Mouse (Mus musculus): ENCODE data around the gene Fibin. TPM values are rescaled to one million over a fixed set of nuclear protein-coding genes. Genes with fewer than 3 reads are reported as not detected.

Gene Fibin
- polyA plus RNA-seq, 1 experiment, result not detected

DNA sequence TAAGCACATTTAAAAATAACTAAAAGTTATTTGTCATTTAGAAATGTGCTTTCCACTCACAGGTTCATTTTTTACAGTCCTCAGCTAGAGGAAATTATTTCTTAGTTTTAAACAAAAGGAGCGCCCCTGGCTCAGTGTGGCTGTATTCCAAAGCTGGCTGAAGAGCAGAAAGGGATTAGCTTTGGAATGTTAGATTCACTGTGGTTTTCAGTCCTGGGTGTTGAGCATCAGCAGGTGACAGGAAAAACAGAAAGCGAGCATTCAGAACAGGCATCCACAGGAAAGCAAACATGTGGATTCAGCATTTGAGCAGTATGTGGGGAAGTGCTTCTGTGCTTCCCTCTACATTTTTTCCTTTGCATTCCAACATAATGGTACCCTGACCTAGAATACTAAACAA, 10.2 kb upstream of the Fibin start:
- Histone ChIP-seq H3K4me1 (ENCODE audit: control insufficient read depth, insufficient read depth, low read length) (no peaks in the 10 kb centered on the region), H3K27ac (ENCODE audit: control insufficient read depth, insufficient read depth, low read depth, low read length, poor library complexity) (no peak overlapping the region), H3K4me3 (replicated peaks; ENCODE audit: control insufficient read depth, low read depth, low read length) (no peak overlapping the region)
- 82% methylated on average over 2 of the region's 2 CpGs for WGBS
- TF ChIP-seq POLR2A (IDR thresholded peaks at IDR 0.05; ENCODE audit: borderline replicate concordance, control insufficient read depth, low read depth, low read length) (no peak), CTCF (IDR thresholded peaks at IDR 0.05; ENCODE audit: control insufficient read depth, insufficient read depth, low read length) (no peak)

- Histone ChIP-seq H3K4me1 (ENCODE audit: control insufficient read depth, insufficient read depth, low read length) (no peaks in the 10 kb centered on the region), H3K4me3 (replicated peaks; ENCODE audit: control insufficient read depth, low read depth, low read length) (no peak overlapping the region), H3K27ac (ENCODE audit: control insufficient read depth, insufficient read depth, low read depth, low read length, poor library complexity) (no peak overlapping the region)
- TF ChIP-seq CTCF (IDR thresholded peaks at IDR 0.05; ENCODE audit: control insufficient read depth, insufficient read depth, low read length) (no peak), POLR2A (IDR thresholded peaks at IDR 0.05; ENCODE audit: borderline replicate concordance, control insufficient read depth, low read depth, low read length) (no peak)
- WGBS, result 49% methylated on average over 1 of the region's 1 CpGs
Observed at GRCm38 (mm10) chr2:110367382-110367887, 4.5 kb upstream of the Fibin start.

GRCm38 (mm10) chr2:110365401-110365800, 2.4 kb upstream of the Fibin start:
- H3K4me3 ChIP-seq (replicated peaks; ENCODE audit: control insufficient read depth, low read depth, low read length), result no peak overlapping the region
- H3K27ac ChIP-seq (ENCODE audit: control insufficient read depth, insufficient read depth, low read depth, low read length, poor library complexity), result no peak overlapping the region
- no peak for TF ChIP-seq CTCF (IDR thresholded peaks at IDR 0.05; ENCODE audit: control insufficient read depth, insufficient read depth, low read length)
- TF ChIP-seq POLR2A (IDR thresholded peaks at IDR 0.05; ENCODE audit: borderline replicate concordance, control insufficient read depth, low read depth, low read length), result no peak
- no peaks in the 10 kb centered on the region for H3K4me1 ChIP-seq (ENCODE audit: control insufficient read depth, insufficient read depth, low read length)

GRCm38 (mm10) chr2:110363855-110364254, 872 bp upstream of the Fibin start:
- TF ChIP-seq POLR2A (IDR thresholded peaks at IDR 0.05; ENCODE audit: borderline replicate concordance, control insufficient read depth, low read depth, low read length), result no peak
- no peak for TF ChIP-seq CTCF (IDR thresholded peaks at IDR 0.05; ENCODE audit: control insufficient read depth, insufficient read depth, low read length)
- WGBS, result 76% methylated on average over 3 of the region's 3 CpGs

GRCm38 (mm10) chr2:110353302-110353970, 9.5 kb downstream of the Fibin start:
- H3K4me3 ChIP-seq (replicated peaks; ENCODE audit: control insufficient read depth, low read depth, low read length), result no peak overlapping the region
- TF ChIP-seq CTCF (IDR thresholded peaks at IDR 0.05; ENCODE audit: control insufficient read depth, insufficient read depth, low read length) (no peak), POLR2A (IDR thresholded peaks at IDR 0.05; ENCODE audit: borderline replicate concordance, control insufficient read depth, low read depth, low read length) (no peak)
- no peaks in the 10 kb centered on the region for H3K4me1 ChIP-seq (ENCODE audit: control insufficient read depth, insufficient read depth, low read length)
- WGBS, result 76% methylated on average over 5 of the region's 5 CpGs
- no peak overlapping the region for H3K27ac ChIP-seq (ENCODE audit: control insufficient read depth, insufficient read depth, low read depth, low read length, poor library complexity)

More at GRCm38 (mm10) chr2:110363855-110364254, 872 bp upstream of the Fibin start:
- Histone ChIP-seq H3K4me3 (replicated peaks; ENCODE audit: control insufficient read depth, low read depth, low read length) (no peak overlapping the region), H3K27ac (ENCODE audit: control insufficient read depth, insufficient read depth, low read depth, low read length, poor library complexity) (no peak overlapping the region), H3K4me1 (ENCODE audit: control insufficient read depth, insufficient read depth, low read length) (no peaks in the 10 kb centered on the region)

DNA sequence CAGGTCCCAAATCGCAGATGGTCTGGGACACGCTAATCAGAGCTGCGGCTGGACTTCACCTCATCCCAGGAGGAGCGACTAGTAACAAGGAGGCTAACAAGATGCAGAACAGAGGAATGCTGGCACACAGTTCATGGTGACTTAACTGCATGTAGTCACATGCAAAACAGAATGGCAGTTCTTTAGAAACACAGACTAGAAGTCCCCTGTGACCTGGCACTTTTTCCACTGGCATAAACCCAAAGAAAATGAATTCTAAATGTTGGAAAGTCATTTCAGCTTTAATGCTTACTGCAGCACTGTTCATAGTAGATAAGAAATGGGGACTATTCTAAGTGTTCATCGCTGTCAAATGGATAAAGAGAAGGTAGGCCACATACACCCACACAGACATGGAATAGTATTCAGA, 11.1 kb downstream of the Fibin start:
- Histone ChIP-seq H3K27ac (ENCODE audit: control insufficient read depth, insufficient read depth, low read depth, low read length, poor library complexity) (no peak overlapping the region), H3K4me3 (replicated peaks; ENCODE audit: control insufficient read depth, low read depth, low read length) (no peak overlapping the region), H3K4me1 (ENCODE audit: control insufficient read depth, insufficient read depth, low read length) (no peaks in the 10 kb centered on the region)
- TF ChIP-seq CTCF (IDR thresholded peaks at IDR 0.05; ENCODE audit: control insufficient read depth, insufficient read depth, low read length) (no peak), POLR2A (IDR thresholded peaks at IDR 0.05; ENCODE audit: borderline replicate concordance, control insufficient read depth, low read depth, low read length) (no peak)
- 81% methylated on average over 5 of the region's 5 CpGs for WGBS

DNA sequence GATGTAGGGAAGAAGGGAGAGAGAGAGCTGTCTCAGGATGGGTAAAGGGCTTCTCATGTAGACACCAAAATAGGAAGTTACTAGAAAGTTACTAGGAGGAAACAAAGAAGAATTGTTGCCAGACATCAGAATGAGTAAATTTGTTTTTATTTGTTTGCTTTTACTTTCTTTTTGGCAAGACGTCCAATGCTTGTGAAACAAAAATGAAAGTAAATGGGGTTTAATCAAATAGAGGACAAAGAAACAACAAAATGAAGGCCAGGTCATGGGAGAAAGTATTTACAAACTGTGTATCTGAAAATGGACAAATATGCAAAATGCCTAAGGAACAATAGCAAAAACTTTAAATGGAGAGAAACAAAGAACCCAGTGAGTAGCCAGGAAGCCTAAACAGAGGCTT, 11.6 kb downstream of the Fibin start:
- TF ChIP-seq CTCF (IDR thresholded peaks at IDR 0.05; ENCODE audit: control insufficient read depth, insufficient read depth, low read length) (no peak), POLR2A (IDR thresholded peaks at IDR 0.05; ENCODE audit: borderline replicate concordance, control insufficient read depth, low read depth, low read length) (no peak)
- no peak overlapping the region for H3K4me3 ChIP-seq (replicated peaks; ENCODE audit: control insufficient read depth, low read depth, low read length)
- no peak overlapping the region for H3K27ac ChIP-seq (ENCODE audit: control insufficient read depth, insufficient read depth, low read depth, low read length, poor library complexity)
- H3K4me1 ChIP-seq (ENCODE audit: control insufficient read depth, insufficient read depth, low read length), result no peaks in the 10 kb centered on the region
- 61% methylated on average over 1 of the region's 1 CpGs for WGBS

DNA sequence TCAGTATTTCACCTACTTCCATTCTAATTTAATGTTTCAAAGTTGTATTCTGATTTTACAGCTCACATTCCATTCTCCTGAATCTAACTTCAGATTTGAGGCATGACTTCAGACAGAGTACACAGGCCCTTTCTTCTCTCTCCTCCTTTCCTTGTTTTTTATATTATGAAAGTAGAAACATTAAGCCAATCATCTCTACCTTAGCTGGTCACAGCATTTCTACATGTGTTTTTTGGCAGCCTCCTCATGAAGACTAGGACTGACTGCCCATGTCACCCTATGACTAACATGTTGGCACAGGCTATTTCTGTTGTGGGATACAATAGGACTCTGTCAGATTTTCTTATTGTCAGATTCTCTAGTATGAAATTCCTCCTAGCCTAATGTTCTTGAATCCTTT, 34.0 kb downstream of the Fibin start:
- Histone ChIP-seq H3K4me3 (replicated peaks; ENCODE audit: control insufficient read depth, low read depth, low read length) (no peak overlapping the region), H3K4me1 (ENCODE audit: control insufficient read depth, insufficient read depth, low read length) (no peaks in the 10 kb centered on the region), H3K27ac (ENCODE audit: control insufficient read depth, insufficient read depth, low read depth, low read length, poor library complexity) (no peak overlapping the region)
- TF ChIP-seq POLR2A (IDR thresholded peaks at IDR 0.05; ENCODE audit: borderline replicate concordance, control insufficient read depth, low read depth, low read length), result no peak
- no peak for TF ChIP-seq CTCF (IDR thresholded peaks at IDR 0.05; ENCODE audit: control insufficient read depth, insufficient read depth, low read length)

GRCm38 (mm10) chr2:110319949-110320348, 43.0 kb downstream of the Fibin start:
- TF ChIP-seq CTCF (IDR thresholded peaks at IDR 0.05; ENCODE audit: control insufficient read depth, insufficient read depth, low read length) (no peak), POLR2A (IDR thresholded peaks at IDR 0.05; ENCODE audit: borderline replicate concordance, control insufficient read depth, low read depth, low read length) (no peak)
- no peak overlapping the region for H3K4me3 ChIP-seq (replicated peaks; ENCODE audit: control insufficient read depth, low read depth, low read length)
- H3K4me1 ChIP-seq (ENCODE audit: control insufficient read depth, insufficient read depth, low read length), result no peaks in the 10 kb centered on the region
- no peak overlapping the region for H3K27ac ChIP-seq (ENCODE audit: control insufficient read depth, insufficient read depth, low read depth, low read length, poor library complexity)
- 73% methylated on average over 4 of the region's 4 CpGs for WGBS
